Mouse (Mus musculus) stomach, embryonic 15.5 days (tissue): ENCODE results near the gene Tfap2d. TPM values are rescaled to one million over a fixed set of nuclear protein-coding genes. Genes with fewer than 3 reads are reported as not detected.
A peak's percentile ranks its signal among the peaks of the same experiment; 100 is the strongest.

Source experiments
- ATAC-seq: fragments of 200-750 bp; cut with Nextera tagmentation; 2 replicates; pipeline ENCODE4 v1.8.0; 2017; ENCODE audit warnings: low read depth, moderate number of reproducible peaks, moderate TSS enrichment; ENCODE audit not compliant: insufficient read depth, low FRiP score
- H3K27ac ChIP-seq: fragments of 300-500 bp; sonication (generic); 2 replicates; pipeline ENCODE4 v1.5.1; 2015; ENCODE audit warnings: mild to moderate bottlenecking, inconsistent platforms
- H3K27me3 ChIP-seq: fragments of 300-500 bp; sonication (generic); replicated peaks from 2 replicates; pipeline ENCODE4 v1.6.1; 2015; ENCODE audit warnings: inconsistent platforms
- H3K36me3 ChIP-seq: fragments of 300-500 bp; sonication (generic); 2 replicates; pipeline ENCODE4 v1.6.1; 2015; ENCODE audit warnings: inconsistent platforms
- H3K4me1 ChIP-seq: fragments of 300-500 bp; sonication (generic); 2 replicates; pipeline ENCODE4 v1.6.1; 2015; ENCODE audit warnings: inconsistent platforms
- H3K4me2 ChIP-seq: fragments of 300-500 bp; sonication (generic); 2 replicates; pipeline ENCODE4 v1.6.1; 2015; ENCODE audit warnings: mild to moderate bottlenecking, inconsistent platforms
- H3K4me3 ChIP-seq: fragments of 300-500 bp; sonication (generic); replicated peaks from 2 replicates; pipeline ENCODE4 v1.5.1; 2015; ENCODE audit warnings: inconsistent platforms
- H3K9ac ChIP-seq: fragments of 300-500 bp; sonication (generic); 2 replicates; pipeline ENCODE4 v1.6.1; 2015; ENCODE audit warnings: inconsistent platforms
- H3K9me3 ChIP-seq: fragments of 300-500 bp; sonication (generic); 2 replicates; pipeline ENCODE4 v1.6.1; 2016; ENCODE audit warnings: inconsistent platforms
- WGBS: fragments of 180-500 bp; shearing (Covaris S2); methylation state at CpG from one replicate; pipeline ENCODE4 v1.1.7; 2015; 5-methylcytosine and 5-hydroxymethylcytosine counted together
- polyA plus RNA-seq: library from polyadenylated mRNA; unstranded; fragments of >200 nt; fragmentation: Nextera tagmentation; extraction: Ambion mirVana; gene quantifications from 2 replicates; pipeline ENCODE4 v1.2.1, GENCODE M21; 2015

Tfap2d gene
- polyA plus RNA-seq: 0.09 TPM in 1 of 2 replicates, not detected in the other

DNA sequence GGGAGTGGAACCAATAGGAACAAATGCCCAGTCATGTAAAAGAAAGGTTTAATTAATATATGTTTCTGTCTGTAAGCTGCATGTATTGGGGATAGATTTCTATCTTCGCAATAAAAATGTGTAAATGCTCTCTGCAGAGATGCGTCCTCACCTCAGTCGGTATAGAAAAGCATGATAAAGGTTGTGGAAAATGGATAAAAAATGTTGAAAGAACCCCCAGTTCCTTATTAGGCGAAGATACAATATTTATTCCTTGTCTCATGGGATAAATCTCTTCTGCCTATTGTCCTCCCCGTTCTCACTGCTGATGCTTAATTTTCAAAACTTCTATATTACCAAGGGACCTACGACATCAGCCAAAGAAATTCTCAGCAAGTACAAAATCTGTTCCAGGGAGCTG lies at the start of gene Tfap2d:
Tfap2d (plus strand) TSS at position 392 of the 400 bp plus-strand sequence.
- H3K9ac ChIP-seq: no peak within 1 kb of the TSS
- H3K27me3 ChIP-seq: peaks cover 64% of the 10 kb centered on the region
- WGBS: 3% methylated on average over 6 of the region's 6 CpGs
- H3K4me3 ChIP-seq: no peak within 1 kb of the TSS
- no peak for ATAC-seq
- no peaks in the 10 kb centered on the region for H3K4me1 ChIP-seq
- no peaks in the 10 kb centered on the region for H3K36me3 ChIP-seq
- no peaks in the 10 kb centered on the region for H3K9me3 ChIP-seq
- no peak within 1 kb of the TSS for H3K4me2 ChIP-seq
- H3K27ac ChIP-seq: no peak within 1 kb of the TSS

DNA sequence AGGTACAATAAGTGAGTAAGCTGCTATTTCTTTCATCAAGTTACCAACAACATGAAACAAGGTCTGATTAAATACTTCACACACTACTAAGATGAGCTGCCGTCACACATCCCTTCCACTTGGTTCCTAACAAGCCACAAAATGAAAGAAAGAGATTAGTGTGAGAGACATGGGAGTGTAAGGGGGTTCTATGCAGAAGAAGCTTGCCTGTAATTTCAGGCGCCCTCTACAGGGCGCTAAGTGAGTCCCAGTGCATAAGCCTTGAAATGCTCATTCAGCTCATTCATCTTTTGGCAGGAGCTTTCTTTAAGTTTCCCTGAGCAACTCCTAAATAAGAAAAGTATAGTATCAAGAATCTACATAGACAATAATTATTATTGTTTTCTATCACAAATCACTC lies 46.5 kb upstream of the Tfap2d start:
- Histone ChIP-seq H3K27me3 (no peaks in the 10 kb centered on the region), H3K9ac (no peak overlapping the region), H3K27ac (no peak overlapping the region), H3K36me3 (no peaks in the 10 kb centered on the region), H3K4me2 (no peak overlapping the region), H3K4me1 (no peaks in the 10 kb centered on the region), H3K9me3 (no peaks in the 10 kb centered on the region), H3K4me3 (no peak overlapping the region)
- WGBS: 17% methylated on average over 3 of the region's 3 CpGs
- no peak for ATAC-seq

DNA sequence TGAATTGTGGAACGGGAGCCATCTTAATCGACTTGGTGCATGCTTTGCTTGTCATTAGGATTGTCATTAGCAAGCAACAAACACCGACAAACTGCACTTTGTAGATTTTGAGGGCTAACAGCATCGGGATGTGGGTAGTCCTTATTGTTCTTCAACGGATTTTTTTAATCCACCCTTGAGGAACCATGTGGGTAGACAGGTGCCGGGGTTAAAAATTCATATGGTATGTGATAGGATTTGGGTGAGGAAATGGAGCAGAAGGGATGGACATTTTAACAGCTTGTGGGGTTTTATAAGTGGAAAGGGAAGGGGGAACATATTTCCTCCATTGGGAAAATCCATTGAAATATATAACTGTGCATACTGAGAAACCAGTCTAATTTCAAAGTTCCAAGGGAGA lies 46.0 kb upstream of the Tfap2d start:
- WGBS: 73% methylated on average over 6 of the region's 6 CpGs
- Histone ChIP-seq H3K9me3 (no peaks in the 10 kb centered on the region), H3K36me3 (no peaks in the 10 kb centered on the region), H3K4me2 (no peak overlapping the region), H3K27ac (no peak overlapping the region), H3K4me3 (no peak overlapping the region), H3K4me1 (no peaks in the 10 kb centered on the region), H3K9ac (no peak overlapping the region), H3K27me3 (no peaks in the 10 kb centered on the region)
- ATAC-seq: no peak

GRCm38 (mm10) chr1:19088078-19088477 lies 14.7 kb upstream of the Tfap2d start:
- H3K27ac ChIP-seq: no peak overlapping the region
- H3K9ac ChIP-seq: no peak overlapping the region
- no peaks in the 10 kb centered on the region for H3K9me3 ChIP-seq
- no peaks in the 10 kb centered on the region for H3K36me3 ChIP-seq
- no peak overlapping the region for H3K4me2 ChIP-seq
- 5% methylated on average over 8 of the region's 8 CpGs for WGBS
- no peak for ATAC-seq
- no peaks in the 10 kb centered on the region for H3K4me1 ChIP-seq
- H3K4me3 ChIP-seq: no peak overlapping the region
- H3K27me3 ChIP-seq: no peaks in the 10 kb centered on the region

DNA sequence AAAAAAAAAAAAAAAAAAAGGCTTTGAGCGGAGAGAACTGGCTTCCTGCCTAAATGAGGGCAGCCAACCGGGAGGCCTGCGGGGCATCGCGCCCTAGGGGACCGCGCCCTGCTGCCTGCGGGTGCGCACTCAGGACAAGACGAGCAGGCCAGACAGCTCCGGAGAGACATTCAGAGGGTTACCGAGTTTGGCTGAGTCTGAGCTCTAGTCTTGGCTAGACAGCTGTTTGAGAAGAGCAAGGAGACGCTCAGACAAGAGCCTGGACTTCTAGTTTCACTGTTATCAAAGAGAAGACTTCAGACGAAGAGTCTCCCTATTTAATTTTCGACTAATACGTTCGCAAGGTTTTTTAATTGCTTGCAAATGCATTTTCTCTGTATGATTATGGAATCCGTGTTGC lies 5.9 kb upstream of the Tfap2d start:
- H3K9ac ChIP-seq: no peak overlapping the region
- peaks cover 29% of the 10 kb centered on the region for H3K27me3 ChIP-seq
- no peak overlapping the region for H3K4me3 ChIP-seq
- WGBS: 1% methylated on average over 18 of the region's 18 CpGs
- H3K9me3 ChIP-seq: no peaks in the 10 kb centered on the region
- H3K27ac ChIP-seq: no peak overlapping the region
- H3K36me3 ChIP-seq: no peaks in the 10 kb centered on the region
- no peak for ATAC-seq
- peak overlapping the region; percentile 19; the same call in 1 of the 2 replicates for H3K4me2 ChIP-seq
- no peaks in the 10 kb centered on the region for H3K4me1 ChIP-seq

DNA sequence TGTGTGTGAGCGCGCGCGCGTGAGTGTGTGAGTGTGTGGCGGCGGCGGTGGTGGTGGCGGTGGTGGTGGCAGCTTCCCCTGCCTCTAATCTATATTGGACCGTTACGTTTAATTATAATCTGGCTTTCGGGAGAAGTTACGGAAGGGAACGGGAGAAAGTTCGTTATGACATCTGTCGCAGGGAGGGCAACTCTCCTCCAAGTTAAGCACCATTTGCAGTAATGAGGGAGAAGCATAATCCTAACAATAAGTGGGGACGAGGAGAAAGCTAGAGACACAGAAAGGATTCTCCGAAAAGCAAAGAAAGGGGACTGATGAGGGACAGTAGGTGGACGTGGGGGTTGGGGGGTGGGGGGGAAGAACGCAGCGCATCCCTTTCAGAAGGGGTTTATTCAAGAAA lies 494 bp downstream of the Tfap2d start:
- ATAC-seq: no peak
- Histone ChIP-seq H3K4me2 (no peak overlapping the region), H3K27me3 (peaks cover 71% of the 10 kb centered on the region)

GRCm38 (mm10) chr1:19103776-19104142 lies 937 bp downstream of the Tfap2d start:
- WGBS: 2% methylated on average over 10 of the region's 10 CpGs
- H3K27me3 ChIP-seq: peaks cover 75% of the 10 kb centered on the region
- no peak for ATAC-seq

More for the DNA sequence above, 494 bp downstream of the Tfap2d start:
- 1% methylated on average over 21 of the region's 21 CpGs for WGBS
- no peak overlapping the region for H3K9ac ChIP-seq
- H3K27ac ChIP-seq: no peak overlapping the region
- no peaks in the 10 kb centered on the region for H3K4me1 ChIP-seq
- no peak overlapping the region for H3K4me3 ChIP-seq
- H3K9me3 ChIP-seq: no peaks in the 10 kb centered on the region
- no peaks in the 10 kb centered on the region for H3K36me3 ChIP-seq

DNA sequence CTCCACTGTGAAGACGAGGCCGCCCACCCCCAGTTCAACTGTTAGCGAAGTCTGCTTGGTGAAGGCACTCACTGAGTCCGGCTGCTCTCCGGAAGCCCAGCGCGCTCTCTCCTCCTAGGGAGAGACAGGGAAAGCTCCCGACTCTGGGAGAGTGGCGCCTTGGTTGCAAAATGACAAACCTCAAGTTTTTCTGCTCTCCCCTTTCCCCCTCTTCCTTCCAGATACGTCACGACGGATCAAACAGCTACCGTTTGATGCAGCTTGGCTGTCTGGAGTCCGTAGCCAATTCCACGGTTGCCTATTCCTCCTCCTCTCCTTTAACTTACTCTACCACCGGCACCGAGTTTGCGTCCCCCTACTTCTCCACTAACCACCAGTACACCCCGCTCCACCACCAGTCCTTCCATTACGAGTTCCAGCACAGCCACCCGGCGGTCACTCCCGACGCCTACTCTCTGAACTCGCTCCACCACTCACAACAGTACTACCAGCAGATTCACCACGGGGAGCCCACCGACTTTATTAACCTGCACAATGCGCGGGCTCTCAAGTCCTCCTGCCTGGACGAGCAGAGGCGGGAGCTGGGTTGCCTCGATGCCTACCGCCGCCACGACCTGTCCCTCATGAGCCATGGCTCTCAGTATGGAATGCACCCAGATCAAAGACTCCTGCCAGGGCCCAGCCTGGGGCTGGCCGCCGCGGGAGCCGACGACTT lies 1.5 kb downstream of the Tfap2d start:
- Histone ChIP-seq H3K4me2 (no peak overlapping the region), H3K27ac (no peak overlapping the region), H3K4me1 (no peaks in the 10 kb centered on the region), H3K9ac (no peak overlapping the region), H3K4me3 (no peak overlapping the region), H3K36me3 (no peaks in the 10 kb centered on the region), H3K9me3 (no peaks in the 10 kb centered on the region), H3K27me3 (peaks cover 81% of the 10 kb centered on the region)
- no peak for ATAC-seq
- 1% methylated on average over 40 of the region's 40 CpGs for WGBS

More at GRCm38 (mm10) chr1:19103776-19104142, 937 bp downstream of the Tfap2d start:
- Histone ChIP-seq H3K36me3 (no peaks in the 10 kb centered on the region), H3K4me1 (no peaks in the 10 kb centered on the region), H3K9me3 (no peaks in the 10 kb centered on the region), H3K27ac (no peak overlapping the region), H3K4me2 (no peak overlapping the region), H3K4me3 (no peak overlapping the region), H3K9ac (no peak overlapping the region)

DNA sequence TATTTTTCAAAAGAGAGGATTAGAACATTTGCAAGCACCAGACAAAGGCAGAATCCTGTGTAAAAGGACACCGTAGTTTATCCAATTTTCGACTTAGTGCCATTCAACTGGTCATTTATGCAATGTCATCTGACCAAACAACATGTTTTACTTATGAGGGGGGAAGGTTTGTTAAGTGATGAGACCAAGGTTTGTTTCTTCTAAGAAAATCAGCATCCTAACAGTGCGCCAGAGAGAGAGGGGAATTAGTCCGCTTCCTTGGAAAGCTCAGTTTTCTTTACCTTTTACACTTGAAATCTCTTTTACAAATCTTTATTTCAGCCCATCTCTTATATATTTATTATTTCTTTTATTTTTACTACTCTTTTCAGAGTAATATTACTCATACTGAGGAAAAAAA lies 3.6 kb downstream of the Tfap2d start:
- Histone ChIP-seq H3K4me1 (no peaks in the 10 kb centered on the region), H3K9me3 (no peaks in the 10 kb centered on the region), H3K27ac (no peak overlapping the region), H3K27me3 (peaks cover 83% of the 10 kb centered on the region), H3K4me2 (no peak overlapping the region), H3K36me3 (no peaks in the 10 kb centered on the region), H3K4me3 (no peak overlapping the region), H3K9ac (no peak overlapping the region)
- ATAC-seq: no peak
- WGBS: 8% methylated on average over 4 of the region's 4 CpGs

GRCm38 (mm10) chr1:19106841-19107800 lies 4.3 kb downstream of the Tfap2d start:
- Histone ChIP-seq H3K36me3 (no peaks in the 10 kb centered on the region), H3K4me1 (no peaks in the 10 kb centered on the region), H3K9me3 (no peaks in the 10 kb centered on the region), H3K27ac (no peak overlapping the region), H3K4me3 (no peak overlapping the region), H3K4me2 (no peak overlapping the region), H3K9ac (no peak overlapping the region), H3K27me3 (peaks cover 87% of the 10 kb centered on the region)
- ATAC-seq: no peak
- WGBS: 1% methylated on average over 13 of the region's 13 CpGs

DNA sequence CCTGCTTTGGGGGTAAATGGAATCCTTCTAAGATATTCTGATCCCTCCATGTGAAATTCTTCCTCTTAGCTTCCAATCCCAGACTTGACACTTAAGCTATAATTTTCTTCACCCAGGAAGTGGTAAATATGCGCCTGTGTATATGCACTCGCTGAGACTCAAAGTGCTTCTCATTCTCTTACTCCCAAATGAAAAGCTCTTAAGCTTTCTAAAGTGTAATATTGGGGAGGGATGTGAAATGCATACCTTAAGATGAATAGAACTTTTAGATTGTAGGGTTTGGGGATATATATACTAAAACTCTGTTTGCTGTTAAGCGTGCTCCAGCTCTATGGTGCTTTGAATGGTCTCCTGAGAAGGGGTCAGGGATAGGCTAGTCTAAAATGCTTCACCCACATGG lies 5.0 kb downstream of the Tfap2d start:
- ATAC-seq: no peak
- Histone ChIP-seq H3K4me3 (no peak overlapping the region), H3K36me3 (no peaks in the 10 kb centered on the region), H3K27me3 (peaks cover 85% of the 10 kb centered on the region), H3K4me2 (no peak overlapping the region), H3K27ac (no peak overlapping the region), H3K9me3 (no peaks in the 10 kb centered on the region), H3K9ac (no peak overlapping the region), H3K4me1 (no peaks in the 10 kb centered on the region)
- WGBS: 3% methylated on average over 3 of the region's 3 CpGs

DNA sequence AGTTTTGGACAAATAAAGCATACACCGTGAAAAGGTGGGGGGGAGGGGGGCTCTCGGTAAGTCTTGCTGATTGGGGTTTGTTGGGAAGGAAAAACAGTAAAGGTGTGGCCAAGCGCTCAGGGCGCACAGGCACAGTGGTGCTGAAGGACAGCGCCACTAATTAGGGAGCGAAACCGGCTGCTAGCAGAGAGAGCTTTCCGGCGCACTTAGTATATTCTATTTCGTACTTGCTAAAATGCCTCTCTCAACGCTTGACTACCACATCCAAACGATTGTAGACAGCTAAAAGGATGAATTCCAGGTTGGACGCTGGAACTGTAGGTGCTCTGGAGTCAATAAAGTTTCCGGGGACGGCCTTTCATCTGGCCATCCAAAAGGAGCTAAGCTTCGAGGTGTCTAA lies 6.9 kb downstream of the Tfap2d start:
- no peak overlapping the region for H3K4me2 ChIP-seq
- H3K9me3 ChIP-seq: no peaks in the 10 kb centered on the region
- WGBS: under 1% methylated on average over 16 of the region's 16 CpGs
- H3K4me3 ChIP-seq: no peak overlapping the region
- no peak for ATAC-seq
- no peaks in the 10 kb centered on the region for H3K4me1 ChIP-seq
- peaks cover 70% of the 10 kb centered on the region for H3K27me3 ChIP-seq
- no peak overlapping the region for H3K27ac ChIP-seq
- no peaks in the 10 kb centered on the region for H3K36me3 ChIP-seq
- H3K9ac ChIP-seq: no peak overlapping the region
